Mouse (Mus musculus) small intestine, adult 2 months (tissue): Measurements from ENCODE around the gene Nedd9.
"Not testable (repeated sequence)": the region's sequence is repeated elsewhere in the genome, so short reads cannot be mapped to it uniquely, and the experiment has no call there.

Source experiments
- CTCF ChIP-seq: fragments of 200-500 bp; IDR thresholded peaks from 2 replicates; pipeline ENCODE4 v1.5.1; 2012; ENCODE audit warnings: low read depth, mild to moderate bottlenecking, control low read depth, inconsistent platforms, low read length, moderate library complexity, mixed read lengths; ENCODE audit not compliant: insufficient replicate concordance, insufficient read length; ENCODE audit errors: extremely low read depth
- POLR2A ChIP-seq: fragments of 200-500 bp; IDR thresholded peaks from 2 replicates; pipeline ENCODE4 v1.6.1; 2012; ENCODE audit warnings: low read depth, mild to moderate bottlenecking, control low read depth, inconsistent platforms, low read length, moderate library complexity

DNA sequence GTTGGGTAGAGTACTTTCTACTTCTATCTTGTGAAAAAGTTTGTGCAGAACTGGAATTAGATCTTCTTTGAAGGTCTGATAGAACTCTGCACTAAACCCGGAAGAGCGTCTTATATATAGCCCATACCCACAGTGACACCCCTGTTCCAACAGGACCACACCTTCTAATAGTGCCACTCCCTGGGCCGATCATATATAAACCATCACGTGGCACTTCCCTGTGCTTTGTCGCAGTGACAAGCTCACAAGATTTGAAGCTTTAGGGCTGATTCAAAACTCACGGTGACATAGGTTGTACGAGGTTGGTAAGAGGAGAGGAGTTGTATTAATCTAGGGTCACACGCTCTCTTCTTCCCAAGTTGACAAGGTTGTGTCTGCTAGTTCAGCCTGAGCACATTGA lies 225.5 kb downstream of the Nedd9 start:
- not testable (repeated sequence) for TF ChIP-seq POLR2A, CTCF
